Mouse (Mus musculus): ENCODE measurements around the gene Tnrc6b. TPM values are rescaled to one million over a fixed set of nuclear protein-coding genes. Genes with fewer than 3 reads are reported as not detected.

The Tnrc6b gene
- total RNA-seq, 1 experiment, result 37.0 TPM

DNA sequence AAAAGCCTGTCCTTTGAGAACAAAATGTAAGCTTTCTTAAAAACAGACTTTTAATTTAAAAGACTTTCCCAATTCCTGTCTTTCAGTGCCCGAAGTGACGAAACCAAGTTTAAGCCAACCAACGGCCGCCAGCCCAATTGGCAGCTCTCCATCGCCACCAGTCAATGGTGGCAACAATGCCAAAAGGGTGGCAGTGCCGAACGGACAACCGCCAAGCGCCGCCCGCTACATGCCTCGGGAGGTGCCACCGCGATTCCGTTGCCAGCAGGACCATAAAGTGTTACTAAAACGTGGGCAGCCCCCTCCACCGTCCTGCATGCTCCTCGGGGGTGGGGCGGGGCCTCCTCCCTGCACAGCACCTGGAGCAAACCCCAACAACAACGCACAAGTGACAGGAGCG, 165.1 kb downstream of the Tnrc6b start:
- H3K4me3 ChIP-seq (ENCODE audit: insufficient read depth in 1 of 2, low read depth in 1 of 2, low read length in 2 of 2, poor library complexity in 1 of 2, severe bottlenecking in 1 of 2), result peak overlapping the region in 1 of 2 experiments; percentile 61; a peak in 2 of 4 replicates
- peaks cover 2% of the 10 kb centered on the region in 2 experiments; a peak in 1 of 4 replicates for H3K4me1 ChIP-seq (ENCODE audit: control insufficient read depth in 2 of 2, insufficient read depth in 2 of 2, low read length in 2 of 2, poor library complexity in 1 of 2)
- H3K9ac ChIP-seq (ENCODE audit: insufficient read depth, low read depth, low read length, poor library complexity, severe bottlenecking), result peak overlapping the region; percentile 51
- peaks cover 17% of the 10 kb centered on the region; the same call in 1 of the 2 replicates for H3K36me3 ChIP-seq (ENCODE audit: control insufficient read depth, insufficient read depth, low read length, poor library complexity, severe bottlenecking)
- TF ChIP-seq HCFC1 (IDR thresholded peaks at IDR 0.05; ENCODE audit: borderline replicate concordance, insufficient read depth, low read length), result no peak
- TF ChIP-seq ZNF384 (IDR thresholded peaks at IDR 0.05; ENCODE audit: low read depth, low read length), result no peak
- no peak for TF ChIP-seq CHD2 (IDR thresholded peaks at IDR 0.05; ENCODE audit: low read depth, low read length)
- TF ChIP-seq MAFK (IDR thresholded peaks at IDR 0.05; ENCODE audit: insufficient read depth, low read depth, low read length), result no peak
- no peak for TF ChIP-seq ZC3H11A (IDR thresholded peaks at IDR 0.05; ENCODE audit: borderline replicate concordance, low read depth, low read length)
- H3K27ac ChIP-seq (ENCODE audit: insufficient read depth, low read depth, low read length, poor library complexity, severe bottlenecking), result no peak overlapping the region
- DNase-seq (ENCODE audit: low read depth, low spot score), result no peak
- no peaks in the 10 kb centered on the region for H3K9me3 ChIP-seq (ENCODE audit: control insufficient read depth, insufficient read depth, low read depth, low read length)
- in situ Hi-C loops (cut with MboI; ENCODE audit: low sequenced_read_pairs in 2 of 2, unreplicated experiment in 2 of 2), result no loop called here

GRCm38 (mm10) chr15:80884095-80884494, 173.0 kb downstream of the Tnrc6b start:
- Histone ChIP-seq H3K4me1 (ENCODE audit: control insufficient read depth in 2 of 2, insufficient read depth in 2 of 2, low read length in 2 of 2, poor library complexity in 1 of 2) (no peaks in the 10 kb centered on the region), H3K9ac (ENCODE audit: insufficient read depth, low read depth, low read length, poor library complexity, severe bottlenecking) (no peak overlapping the region), H3K27ac (ENCODE audit: insufficient read depth, low read depth, low read length, poor library complexity, severe bottlenecking) (no peak overlapping the region), H3K9me3 (ENCODE audit: control insufficient read depth, insufficient read depth, low read depth, low read length) (no peaks in the 10 kb centered on the region), H3K36me3 (ENCODE audit: control insufficient read depth, insufficient read depth, low read length, poor library complexity, severe bottlenecking) (peaks cover 24% of the 10 kb centered on the region; the same call in 1 of the 2 replicates), H3K4me3 (ENCODE audit: insufficient read depth in 1 of 2, low read depth in 1 of 2, low read length in 2 of 2, poor library complexity in 1 of 2, severe bottlenecking in 1 of 2) (no peak overlapping the region)
- no peak for DNase-seq (ENCODE audit: low read depth, low spot score)
- in situ Hi-C loops (cut with MboI; ENCODE audit: low sequenced_read_pairs in 2 of 2, unreplicated experiment in 2 of 2), result no loop called here
- TF ChIP-seq ZNF384 (IDR thresholded peaks at IDR 0.05; ENCODE audit: low read depth, low read length), result no peak
- no peak for TF ChIP-seq ZC3H11A (IDR thresholded peaks at IDR 0.05; ENCODE audit: borderline replicate concordance, low read depth, low read length)
- no peak for TF ChIP-seq MAFK (IDR thresholded peaks at IDR 0.05; ENCODE audit: insufficient read depth, low read depth, low read length)
- no peak for TF ChIP-seq HCFC1 (IDR thresholded peaks at IDR 0.05; ENCODE audit: borderline replicate concordance, insufficient read depth, low read length)

DNA sequence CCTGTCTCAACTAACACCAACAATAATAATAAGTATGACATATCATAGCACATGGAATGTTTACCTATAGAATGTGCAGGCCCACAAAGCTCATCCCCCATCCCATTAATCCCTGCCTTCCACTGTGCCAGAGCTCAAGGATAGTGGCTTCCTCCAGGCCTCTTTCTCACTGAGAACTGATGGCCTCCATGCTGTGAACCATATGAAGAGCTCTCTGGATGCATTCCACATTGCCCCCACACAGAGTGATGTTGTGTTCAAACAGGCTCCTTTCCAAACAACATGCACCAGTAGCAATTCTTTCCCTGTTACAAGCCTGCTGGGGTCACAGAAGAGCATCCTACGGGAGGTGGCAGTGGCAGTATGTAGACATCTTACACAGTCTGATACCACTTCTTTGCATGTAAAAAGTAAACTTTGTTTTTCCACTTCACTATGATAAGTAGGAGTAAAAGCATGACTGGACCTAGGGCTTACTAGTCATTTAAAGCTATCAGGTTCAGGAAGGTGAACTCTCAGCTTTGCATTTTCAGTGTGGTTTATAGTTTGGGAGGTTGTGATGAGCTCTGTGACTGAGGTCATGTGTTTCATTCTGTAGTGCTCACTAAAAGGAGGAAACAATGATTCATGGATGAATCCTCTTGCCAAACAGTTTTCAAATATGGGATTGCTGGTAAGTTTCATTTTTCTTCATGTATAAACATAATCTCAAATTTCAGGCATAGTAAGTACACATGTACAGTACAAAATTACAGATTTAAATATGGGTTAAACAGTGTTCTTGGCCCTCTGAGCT, 175.4 kb downstream of the Tnrc6b start:
- no peak for TF ChIP-seq ZC3H11A (IDR thresholded peaks at IDR 0.05; ENCODE audit: borderline replicate concordance, low read depth, low read length)
- no peak for TF ChIP-seq MAFK (IDR thresholded peaks at IDR 0.05; ENCODE audit: insufficient read depth, low read depth, low read length)
- TF ChIP-seq CHD2 (IDR thresholded peaks at IDR 0.05; ENCODE audit: low read depth, low read length), result no peak
- TF ChIP-seq ZNF384 (IDR thresholded peaks at IDR 0.05; ENCODE audit: low read depth, low read length), result no peak
- no peak for TF ChIP-seq HCFC1 (IDR thresholded peaks at IDR 0.05; ENCODE audit: borderline replicate concordance, insufficient read depth, low read length)
- DNase-seq (ENCODE audit: low read depth, low spot score), result no peak
- Histone ChIP-seq H3K4me1 (ENCODE audit: control insufficient read depth in 2 of 2, insufficient read depth in 2 of 2, low read length in 2 of 2, poor library complexity in 1 of 2) (no peaks in the 10 kb centered on the region), H3K4me3 (ENCODE audit: insufficient read depth in 1 of 2, low read depth in 1 of 2, low read length in 2 of 2, poor library complexity in 1 of 2, severe bottlenecking in 1 of 2) (no peak overlapping the region), H3K36me3 (ENCODE audit: control insufficient read depth, insufficient read depth, low read length, poor library complexity, severe bottlenecking) (peaks cover 18% of the 10 kb centered on the region; the same call in 1 of the 2 replicates), H3K27ac (ENCODE audit: insufficient read depth, low read depth, low read length, poor library complexity, severe bottlenecking) (no peak overlapping the region), H3K9ac (ENCODE audit: insufficient read depth, low read depth, low read length, poor library complexity, severe bottlenecking) (no peak overlapping the region), H3K9me3 (ENCODE audit: control insufficient read depth, insufficient read depth, low read depth, low read length) (no peaks in the 10 kb centered on the region)
- in situ Hi-C loops (cut with MboI; ENCODE audit: low sequenced_read_pairs in 2 of 2, unreplicated experiment in 2 of 2), result no loop called here

GRCm38 (mm10) chr15:80892341-80892740, 181.2 kb downstream of the Tnrc6b start:
- in situ Hi-C loops (cut with MboI; ENCODE audit: low sequenced_read_pairs in 2 of 2, unreplicated experiment in 2 of 2), result no loop called here
- H3K9ac ChIP-seq (ENCODE audit: insufficient read depth, low read depth, low read length, poor library complexity, severe bottlenecking), result no peak overlapping the region
- H3K36me3 ChIP-seq (ENCODE audit: control insufficient read depth, insufficient read depth, low read length, poor library complexity, severe bottlenecking), result peaks cover 19% of the 10 kb centered on the region
- TF ChIP-seq ZC3H11A (IDR thresholded peaks at IDR 0.05; ENCODE audit: borderline replicate concordance, low read depth, low read length), result no peak
- TF ChIP-seq HCFC1 (IDR thresholded peaks at IDR 0.05; ENCODE audit: borderline replicate concordance, insufficient read depth, low read length), result no peak
- no peak for TF ChIP-seq ZNF384 (IDR thresholded peaks at IDR 0.05; ENCODE audit: low read depth, low read length)
- TF ChIP-seq MAFK (IDR thresholded peaks at IDR 0.05; ENCODE audit: insufficient read depth, low read depth, low read length), result no peak
- TF ChIP-seq CHD2 (IDR thresholded peaks at IDR 0.05; ENCODE audit: low read depth, low read length), result no peak
- peaks cover 3 to 4% of the 10 kb centered on the region in 2 experiments; a peak in 2 of 4 replicates for H3K4me1 ChIP-seq (ENCODE audit: control insufficient read depth in 2 of 2, insufficient read depth in 2 of 2, low read length in 2 of 2, poor library complexity in 1 of 2)
- H3K9me3 ChIP-seq (ENCODE audit: control insufficient read depth, insufficient read depth, low read depth, low read length), result no peaks in the 10 kb centered on the region
- no peak for DNase-seq (ENCODE audit: low read depth, low spot score)
- H3K4me3 ChIP-seq (ENCODE audit: insufficient read depth in 1 of 2, low read depth in 1 of 2, low read length in 2 of 2, poor library complexity in 1 of 2, severe bottlenecking in 1 of 2), result no peak overlapping the region
- no peak overlapping the region for H3K27ac ChIP-seq (ENCODE audit: insufficient read depth, low read depth, low read length, poor library complexity, severe bottlenecking)

All from ES-E14 (cell line).